Mouse (Mus musculus) ES-E14 (cell line): ENCODE data around the gene Kcnt1.

Experiments used
- HCFC1 ChIP-seq: IDR thresholded peaks from 2 replicates; pipeline ENCODE4 v1.6.1; 2012; ENCODE audit warnings: low read length, inconsistent platforms, borderline replicate concordance; ENCODE audit not compliant: insufficient read depth
- MAFK ChIP-seq: IDR thresholded peaks from 2 replicates; pipeline ENCODE4 v1.6.1; 2014; ENCODE audit warnings: mild to moderate bottlenecking, low read depth, low read length, inconsistent platforms; ENCODE audit not compliant: insufficient read depth

GRCm38 (mm10) chr2:25914201-25914600, 50.7 kb downstream of the Kcnt1 start:
- TF ChIP-seq HCFC1, result no peak
- TF ChIP-seq MAFK, result no peak
